Mouse (Mus musculus) neutrophil, adult 5-6 weeks (primary cell): ENCODE measurements around the gene Smad9. TPM values are rescaled to one million over a fixed set of nuclear protein-coding genes. Genes with fewer than 3 reads are reported as not detected.

ENCODE experiments used
- ATAC-seq: fragments of 151-379, 151-347 bp; 2 replicates; pipeline ENCODE4 v1.8.0; 2017; ENCODE audit warnings: mild to moderate bottlenecking, moderate TSS enrichment; ENCODE audit not compliant: insufficient number of reproducible peaks, poor library complexity, low FRiP score, severe bottlenecking; ENCODE audit errors: extremely low read depth
- total RNA-seq: library from RNA; stranded (forward); fragments of 200-1000 nt; gene quantifications from 2 replicates; pipeline ENCODE4 v1.2.3, GENCODE M21; 2017

The Smad9 gene
- total RNA-seq = not detected in 2 replicates

DNA sequence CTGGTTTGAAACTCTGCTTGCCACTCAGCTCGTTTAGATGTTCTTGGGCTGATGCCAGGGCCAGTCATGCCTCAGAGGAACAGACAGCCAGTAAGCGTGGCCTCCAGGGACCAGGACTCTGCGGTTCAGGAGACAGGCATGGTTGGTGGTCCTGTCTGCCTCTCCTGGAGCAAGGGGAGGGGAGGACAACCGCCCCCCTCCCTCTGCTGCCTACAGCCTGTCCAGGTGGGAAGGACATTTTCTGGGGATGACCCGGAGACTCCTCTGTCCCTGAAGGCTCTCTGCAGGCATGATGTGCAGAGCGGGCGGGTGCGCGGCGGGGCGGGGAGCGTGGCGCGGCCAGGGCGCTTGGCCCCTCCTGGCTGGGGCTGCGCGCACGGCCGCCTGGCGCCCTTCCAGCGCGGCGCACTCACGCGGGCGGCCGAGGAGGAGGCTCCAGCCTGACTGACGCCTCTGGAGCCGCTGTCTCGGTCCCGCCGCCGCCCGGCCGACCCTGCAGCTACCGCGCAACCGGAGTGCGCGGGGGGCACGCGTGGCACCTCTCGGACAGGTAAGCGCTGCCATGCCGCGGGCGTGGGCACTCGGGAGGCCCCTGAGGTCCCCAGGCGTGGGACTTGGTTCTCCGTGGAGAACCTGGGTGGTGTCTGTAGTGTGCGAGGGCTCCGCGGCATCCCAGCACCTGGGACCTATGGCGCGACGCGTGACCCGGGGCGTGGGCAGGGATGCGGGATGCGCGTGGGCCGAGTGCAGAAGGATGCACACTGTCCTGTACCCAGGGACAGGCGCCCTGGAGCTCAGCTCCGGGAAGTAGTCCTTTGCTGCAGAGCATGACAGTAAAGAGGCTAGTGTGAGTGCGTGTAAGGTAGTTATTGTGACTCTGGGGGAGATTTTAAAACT, at the start of gene Smad9:
TSS of gene Smad9 (plus strand) at position 438 of the 897 bp plus-strand sequence.
- ATAC-seq = no peak

DNA sequence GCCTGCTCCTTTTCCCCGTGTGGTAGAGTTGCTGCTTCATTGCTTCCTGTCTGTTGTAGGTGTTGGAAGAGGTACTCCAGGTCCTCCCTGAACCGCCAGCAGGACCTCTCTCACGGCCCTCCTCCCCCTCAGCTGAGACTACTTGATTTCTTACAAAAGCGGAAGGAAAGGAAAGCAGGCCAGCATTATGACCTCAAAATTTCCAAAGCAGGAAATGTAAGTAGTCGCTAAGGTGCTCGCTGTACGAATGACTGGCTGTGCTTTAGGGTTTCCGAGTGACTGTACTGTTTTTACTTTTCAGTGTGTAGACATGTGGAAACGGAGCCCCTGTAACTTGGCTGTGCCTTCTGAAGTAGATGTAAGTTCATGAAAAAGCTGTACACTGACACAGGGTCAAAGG, 46.4 kb upstream of the Smad9 start:
- peak; percentile 88 for ATAC-seq

DNA sequence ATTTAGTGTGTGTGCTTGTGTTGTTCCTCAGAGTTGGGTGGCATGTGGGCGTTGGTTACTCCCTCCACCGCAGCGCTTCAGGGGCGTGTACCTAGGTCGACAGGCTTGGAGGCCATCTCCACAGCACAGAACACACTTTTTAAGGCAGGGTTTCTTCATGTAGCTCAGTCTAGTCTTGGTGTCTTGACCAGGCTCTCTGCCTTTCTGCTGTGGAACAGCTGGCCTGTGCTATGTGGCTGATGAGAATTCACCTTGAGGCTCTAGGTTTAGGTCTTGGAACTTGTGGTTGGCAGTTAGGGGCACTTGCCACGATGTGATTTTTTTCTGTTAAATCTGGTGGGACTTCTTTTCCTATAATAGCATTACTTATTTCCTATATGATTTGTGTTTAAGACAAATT, 41.1 kb upstream of the Smad9 start, which contains the start of gene Gm21958:
TSS of gene Gm21958 (minus strand) at position 101 of the 400 bp plus-strand sequence.
- ATAC-seq = no peak

- ATAC-seq = no peak
Observed at GRCm38 (mm10) chr3:54715461-54715860, 39.9 kb upstream of the Smad9 start.

- ATAC-seq = no peak
Observed at GRCm38 (mm10) chr3:54717348-54717747, 38.0 kb upstream of the Smad9 start.

GRCm38 (mm10) chr3:54718947-54719346, 36.4 kb upstream of the Smad9 start:
- peak; percentile 87 for ATAC-seq

DNA sequence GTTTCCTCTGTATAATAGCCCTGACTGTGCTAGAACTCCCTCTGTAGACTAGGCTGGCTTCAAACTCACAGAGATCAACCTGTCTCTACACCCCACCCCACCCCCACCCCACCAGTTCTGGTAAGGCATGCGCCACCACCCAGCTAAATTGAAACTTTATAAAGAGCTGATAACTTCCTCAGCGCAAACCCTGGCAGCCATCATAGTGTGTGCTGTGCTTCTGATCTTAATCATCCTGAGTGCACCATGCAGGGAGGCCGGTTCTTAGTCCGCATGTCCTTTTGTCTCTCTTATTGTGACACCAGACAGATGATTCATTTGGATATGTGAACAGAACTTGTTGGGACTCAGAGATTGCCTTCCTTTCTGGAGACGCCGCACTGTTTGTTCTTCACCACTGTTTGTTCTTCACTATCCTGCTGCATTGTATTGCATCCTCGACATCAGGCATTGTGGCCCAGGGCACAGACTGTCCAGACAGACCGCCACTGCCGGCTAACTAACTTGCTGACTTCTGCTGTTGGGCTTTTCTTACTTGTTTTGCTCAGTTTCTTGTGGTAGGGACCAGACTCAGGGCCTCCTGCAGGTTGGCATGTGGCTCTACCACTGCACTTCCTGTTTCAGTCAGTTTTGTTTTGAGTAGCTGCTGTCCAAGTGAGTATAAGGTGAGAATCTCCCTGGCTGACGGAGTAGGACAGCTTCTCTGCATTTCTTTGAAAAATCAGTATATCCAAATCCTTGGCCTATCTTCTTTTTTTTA, 31.5 kb upstream of the Smad9 start:
- peak; percentile 96 for ATAC-seq

GRCm38 (mm10) chr3:54725344-54725743, 30.0 kb upstream of the Smad9 start:
- no peak for ATAC-seq

- ATAC-seq = no peak
Observed at GRCm38 (mm10) chr3:54727588-54727987, 27.8 kb upstream of the Smad9 start.

GRCm38 (mm10) chr3:54728100-54728499, 27.3 kb upstream of the Smad9 start:
- no peak for ATAC-seq

GRCm38 (mm10) chr3:54731626-54732150, 23.7 kb upstream of the Smad9 start:
- ATAC-seq = no peak

GRCm38 (mm10) chr3:54732371-54732770, 23.0 kb upstream of the Smad9 start:
- no peak for ATAC-seq

GRCm38 (mm10) chr3:54734411-54735246, 20.8 kb upstream of the Smad9 start:
- ATAC-seq = peak; percentile 67

DNA sequence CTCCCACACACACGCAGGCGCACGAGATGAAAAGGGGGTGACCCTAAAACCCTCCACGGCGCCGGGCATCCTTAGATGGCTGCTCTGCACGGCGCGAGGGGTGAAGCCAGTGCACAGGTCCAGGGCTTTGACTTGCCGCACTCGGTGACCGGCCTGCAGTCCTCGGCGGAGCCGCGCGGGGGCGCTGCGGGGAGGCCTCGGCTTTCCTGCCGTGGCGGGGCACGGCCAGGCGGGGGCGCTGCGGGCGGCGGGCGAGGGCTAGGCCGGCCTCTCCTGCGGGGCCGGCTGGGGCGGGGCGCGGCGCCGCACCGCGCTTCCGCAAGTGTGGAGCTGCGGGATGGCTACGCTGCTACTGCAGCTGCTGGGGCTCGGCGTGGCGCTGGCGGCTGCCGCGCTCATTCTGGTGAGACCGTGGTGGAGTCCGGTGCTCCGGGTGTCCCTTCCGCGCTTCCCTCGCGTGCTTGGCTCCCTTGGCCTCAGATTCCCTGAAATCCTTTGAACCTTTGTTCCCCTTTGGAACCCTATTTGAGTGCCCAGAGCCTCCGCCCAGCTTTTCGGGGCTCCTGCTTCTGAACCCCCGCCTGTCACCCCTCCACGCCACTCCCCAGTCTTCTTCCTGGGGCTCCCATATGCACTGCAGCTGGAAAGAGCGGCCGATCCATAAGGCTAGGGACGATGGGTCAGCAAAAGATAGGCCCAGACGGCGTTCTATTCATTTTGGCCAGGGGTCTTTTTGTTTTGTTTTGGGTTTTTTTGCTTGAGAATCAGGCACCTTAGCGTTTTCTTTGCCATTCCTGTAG, 19.9 kb upstream of the Smad9 start, which contains the start of the genes Exosc8 and Alg5:
TSS of gene Exosc8 (minus strand) at position 147 of the 800 bp plus-strand sequence.
TSS of gene Alg5 (plus strand) at position 293 of the 800 bp plus-strand sequence.
- peak; percentile 66 for ATAC-seq

DNA sequence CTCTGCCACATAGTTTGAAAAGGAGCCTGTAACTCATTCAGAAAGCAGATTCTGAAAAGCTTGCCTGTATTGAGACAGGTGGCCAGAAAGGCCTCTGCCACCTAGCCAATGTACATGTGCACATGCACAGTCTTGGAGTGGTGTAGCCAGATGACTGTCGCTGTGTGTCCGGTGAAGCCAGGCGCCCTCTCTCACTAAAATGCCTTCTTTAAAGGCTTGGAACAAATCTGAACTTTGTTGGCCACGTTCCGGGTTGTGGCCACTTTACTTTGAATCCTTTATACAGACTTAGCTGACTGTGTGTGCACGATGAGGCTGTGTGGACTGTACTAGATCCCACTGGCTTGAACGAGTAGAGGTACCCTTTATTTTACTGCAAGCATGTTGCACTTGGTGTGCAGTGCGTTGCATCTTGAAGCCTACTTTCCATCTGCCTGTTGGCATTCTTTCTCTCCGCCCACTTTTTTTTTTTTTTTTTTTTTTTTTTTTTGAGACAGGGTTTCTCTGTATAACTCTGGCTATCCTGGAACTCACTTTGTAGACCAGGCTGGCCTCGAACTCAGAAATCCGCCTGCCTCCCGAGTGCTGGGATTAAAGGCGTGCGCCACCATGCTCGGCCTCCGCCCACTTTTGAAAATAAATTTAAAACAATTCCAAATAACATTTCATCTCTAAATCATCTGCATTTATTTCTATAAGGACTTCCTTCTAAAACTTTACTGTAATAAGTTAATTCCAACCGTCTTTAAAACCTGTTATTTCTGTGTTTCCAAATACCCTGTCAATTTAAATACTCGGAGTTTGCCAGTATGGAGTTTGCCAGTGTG, 19.1 kb upstream of the Smad9 start:
- no peak for ATAC-seq

- no peak for ATAC-seq
Observed at GRCm38 (mm10) chr3:54737317-54737716, 18.1 kb upstream of the Smad9 start.

- no peak for ATAC-seq
Observed at GRCm38 (mm10) chr3:54741965-54742364, 13.4 kb upstream of the Smad9 start.
